Mouse (Mus musculus): ENCODE measurements around the gene Rab7. TPM values are rescaled to one million over a fixed set of nuclear protein-coding genes. Genes with fewer than 3 reads are reported as not detected.
"Not testable (repeated sequence)": the region's sequence is repeated elsewhere in the genome, so short reads cannot be mapped to it uniquely, and the experiment has no call there.

The Rab7 gene
- polyA plus RNA-seq, 1 experiment from 2014 or later = 246 TPM

DNA sequence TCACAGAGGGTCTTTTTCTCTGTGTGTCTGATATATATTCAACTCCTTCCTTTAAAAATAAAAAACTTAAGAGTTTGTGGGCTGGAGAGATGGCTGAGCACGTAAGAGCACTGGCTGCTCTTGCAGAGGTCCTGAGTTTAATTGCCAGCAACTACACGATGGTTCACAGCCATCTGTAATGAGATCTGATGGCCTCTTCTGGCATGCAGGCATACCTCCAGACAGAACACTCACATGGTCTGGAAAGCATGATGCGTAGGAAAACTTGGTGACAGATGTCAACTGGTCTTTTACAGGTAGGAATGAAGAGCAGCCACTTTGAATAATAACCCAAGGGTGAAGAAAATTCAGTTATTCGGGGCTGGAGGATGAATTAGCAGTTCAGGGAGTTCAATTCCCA lies 27.2 kb downstream of the Rab7 start:
- WGBS = 61% methylated on average over 4 of the region's 4 CpGs
- ATAC-seq (ENCODE audit: insufficient read depth, low FRiP score) = no peak
- Histone ChIP-seq H3K27me3 (ENCODE audit: control insufficient read depth, insufficient read depth, low read length) (no peaks in the 10 kb centered on the region), H3K9me3 (replicated peaks; ENCODE audit: control insufficient read depth, low read length) (no peaks in the 10 kb centered on the region), H3K9ac (ENCODE audit: low read length) (no peak overlapping the region), H3K4me1 (ENCODE audit: control insufficient read depth, insufficient read depth, low read length) (peaks cover 4% of the 10 kb centered on the region; the same call in 1 of the 2 replicates), H3K36me3 (ENCODE audit: control insufficient read depth, insufficient read depth, low read length) (no peaks in the 10 kb centered on the region), H3K27ac (ENCODE audit: low read length) (no peak overlapping the region), H3K4me3 (replicated peaks; ENCODE audit: low read length) (no peak overlapping the region), H3K4me2 (ENCODE audit: low read depth, low read length) (no peak overlapping the region)

- Histone ChIP-seq H3K4me1 (ENCODE audit: control insufficient read depth, insufficient read depth, low read length) (peaks cover 4% of the 10 kb centered on the region; the same call in 1 of the 2 replicates), H3K36me3 (ENCODE audit: control insufficient read depth, insufficient read depth, low read length) (no peaks in the 10 kb centered on the region; the same call in 1 of the 2 replicates), H3K4me2 (ENCODE audit: low read depth, low read length) (no peak overlapping the region), H3K27me3 (ENCODE audit: control insufficient read depth, insufficient read depth, low read length) (no peaks in the 10 kb centered on the region), H3K9ac (ENCODE audit: low read length) (no peak overlapping the region), H3K4me3 (replicated peaks; ENCODE audit: low read length) (no peak overlapping the region), H3K27ac (ENCODE audit: low read length) (no peak overlapping the region; the same call in 1 of the 2 replicates), H3K9me3 (replicated peaks; ENCODE audit: control insufficient read depth, low read length) (no peaks in the 10 kb centered on the region)
- ATAC-seq (ENCODE audit: insufficient read depth, low FRiP score) = no peak
- WGBS = 53% methylated on average over 2 of the region's 2 CpGs
Observed at GRCm38 (mm10) chr6:88015797-88016196, 29.3 kb downstream of the Rab7 start.

DNA sequence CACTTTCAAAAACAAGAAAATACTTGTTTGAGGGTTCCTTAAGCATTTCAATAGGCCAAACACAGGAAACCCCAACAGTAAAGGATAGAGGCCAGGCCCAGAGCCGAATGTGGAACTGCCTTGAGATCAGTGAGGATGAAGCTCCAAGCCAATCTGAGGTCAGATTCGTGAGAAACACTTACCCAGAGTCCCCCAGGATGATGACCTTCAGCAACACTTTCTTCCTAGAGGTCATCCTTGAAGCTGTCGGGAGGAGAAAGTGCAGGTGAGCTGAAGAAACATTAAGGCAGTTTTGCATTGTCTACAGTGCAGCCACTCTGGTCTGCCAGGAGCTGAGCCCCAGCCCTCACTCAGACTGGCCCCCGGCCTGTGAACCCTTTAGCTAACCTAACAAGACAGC lies 31.6 kb downstream of the Rab7 start:
- no peak for ATAC-seq (ENCODE audit: insufficient read depth, low FRiP score)
- Histone ChIP-seq H3K27ac (ENCODE audit: low read length) (no peak overlapping the region), H3K27me3 (ENCODE audit: control insufficient read depth, insufficient read depth, low read length) (no peaks in the 10 kb centered on the region), H3K4me1 (ENCODE audit: control insufficient read depth, insufficient read depth, low read length) (peaks cover 4% of the 10 kb centered on the region; the same call in 1 of the 2 replicates), H3K9ac (ENCODE audit: low read length) (no peak overlapping the region), H3K9me3 (replicated peaks; ENCODE audit: control insufficient read depth, low read length) (no peaks in the 10 kb centered on the region), H3K4me2 (ENCODE audit: low read depth, low read length) (no peak overlapping the region), H3K4me3 (replicated peaks; ENCODE audit: low read length) (no peak overlapping the region), H3K36me3 (ENCODE audit: control insufficient read depth, insufficient read depth, low read length) (peaks cover 6% of the 10 kb centered on the region)
- 74% methylated on average over 4 of the region's 4 CpGs for WGBS

GRCm38 (mm10) chr6:88012601-88013000 lies 32.5 kb downstream of the Rab7 start:
- no peak for ATAC-seq (ENCODE audit: insufficient read depth, low FRiP score)
- Histone ChIP-seq H3K9ac (ENCODE audit: low read length) (no peak overlapping the region), H3K4me3 (replicated peaks; ENCODE audit: low read length) (no peak overlapping the region), H3K27ac (ENCODE audit: low read length) (no peak overlapping the region), H3K4me1 (ENCODE audit: control insufficient read depth, insufficient read depth, low read length) (peaks cover 4% of the 10 kb centered on the region; the same call in 1 of the 2 replicates), H3K4me2 (ENCODE audit: low read depth, low read length) (no peak overlapping the region), H3K9me3 (replicated peaks; ENCODE audit: control insufficient read depth, low read length) (no peaks in the 10 kb centered on the region), H3K27me3 (ENCODE audit: control insufficient read depth, insufficient read depth, low read length) (no peaks in the 10 kb centered on the region), H3K36me3 (ENCODE audit: control insufficient read depth, insufficient read depth, low read length) (peaks cover 6% of the 10 kb centered on the region)
- WGBS = 67% methylated on average over 2 of the region's 2 CpGs

- H3K9me3 ChIP-seq (replicated peaks; ENCODE audit: control insufficient read depth, low read length); H3K4me1 ChIP-seq (ENCODE audit: control insufficient read depth, insufficient read depth, low read length); H3K36me3 ChIP-seq (ENCODE audit: control insufficient read depth, insufficient read depth, low read length); H3K27me3 ChIP-seq (ENCODE audit: control insufficient read depth, insufficient read depth, low read length); H3K4me3 ChIP-seq (replicated peaks; ENCODE audit: low read length); ATAC-seq (ENCODE audit: insufficient read depth, low FRiP score); H3K9ac ChIP-seq (ENCODE audit: low read length); H3K27ac ChIP-seq (ENCODE audit: low read length); H3K4me2 ChIP-seq (ENCODE audit: low read depth, low read length): not testable (repeated sequence)
- 67% methylated on average over 1 of the region's 1 CpGs for WGBS
Observed at GRCm38 (mm10) chr6:88011106-88011505, 34.0 kb downstream of the Rab7 start.

GRCm38 (mm10) chr6:88009209-88009608 lies 35.9 kb downstream of the Rab7 start:
- H3K36me3 ChIP-seq (ENCODE audit: control insufficient read depth, insufficient read depth, low read length) = peaks cover 6% of the 10 kb centered on the region

GRCm38 (mm10) chr6:88004773-88005172 lies 40.3 kb downstream of the Rab7 start:
- H3K27me3 ChIP-seq (ENCODE audit: control insufficient read depth, insufficient read depth, low read length); H3K4me1 ChIP-seq (ENCODE audit: control insufficient read depth, insufficient read depth, low read length); ATAC-seq (ENCODE audit: insufficient read depth, low FRiP score); H3K9ac ChIP-seq (ENCODE audit: low read length); H3K4me3 ChIP-seq (replicated peaks; ENCODE audit: low read length); H3K9me3 ChIP-seq (replicated peaks; ENCODE audit: control insufficient read depth, low read length); H3K27ac ChIP-seq (ENCODE audit: low read length); H3K4me2 ChIP-seq (ENCODE audit: low read depth, low read length): not testable (repeated sequence)
- 92% methylated on average over 11 of the region's 14 CpGs for WGBS
- peaks cover 33% of the 10 kb centered on the region for H3K36me3 ChIP-seq (ENCODE audit: control insufficient read depth, insufficient read depth, low read length)

More at GRCm38 (mm10) chr6:88009209-88009608, 35.9 kb downstream of the Rab7 start:
- no peak for ATAC-seq (ENCODE audit: insufficient read depth, low FRiP score)
- Histone ChIP-seq H3K4me2 (ENCODE audit: low read depth, low read length) (no peak overlapping the region), H3K27me3 (ENCODE audit: control insufficient read depth, insufficient read depth, low read length) (no peaks in the 10 kb centered on the region), H3K9ac (ENCODE audit: low read length) (no peak overlapping the region), H3K4me3 (replicated peaks; ENCODE audit: low read length) (no peak overlapping the region), H3K4me1 (ENCODE audit: control insufficient read depth, insufficient read depth, low read length) (no peaks in the 10 kb centered on the region), H3K9me3 (replicated peaks; ENCODE audit: control insufficient read depth, low read length) (no peaks in the 10 kb centered on the region), H3K27ac (ENCODE audit: low read length) (no peak overlapping the region)
- 90% methylated on average over 4 of the region's 4 CpGs for WGBS

DNA sequence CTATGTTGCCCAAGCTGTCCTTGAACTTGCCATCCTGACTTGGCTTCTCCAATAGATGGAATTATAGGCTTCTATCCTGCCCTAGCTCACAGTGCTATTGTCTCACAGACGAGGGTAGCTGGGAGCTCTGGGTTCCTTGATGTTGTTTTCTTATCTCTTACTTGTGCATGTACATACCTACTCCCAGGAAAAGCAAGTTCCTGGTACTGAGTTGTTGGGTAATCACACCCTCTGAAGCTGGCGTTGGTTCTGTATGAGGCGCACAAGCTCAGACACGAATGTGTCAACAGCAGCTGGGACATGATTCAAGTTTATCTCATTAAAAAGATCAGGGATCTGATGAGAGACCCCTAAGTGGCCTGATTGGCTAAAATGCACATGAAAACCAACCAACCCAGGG lies 41.6 kb downstream of the Rab7 start:
- Histone ChIP-seq H3K36me3 (ENCODE audit: control insufficient read depth, insufficient read depth, low read length) (peaks cover 30% of the 10 kb centered on the region; the same call in 1 of the 2 replicates), H3K4me1 (ENCODE audit: control insufficient read depth, insufficient read depth, low read length) (no peaks in the 10 kb centered on the region), H3K27me3 (ENCODE audit: control insufficient read depth, insufficient read depth, low read length) (no peaks in the 10 kb centered on the region), H3K4me2 (ENCODE audit: low read depth, low read length) (no peak overlapping the region), H3K9me3 (replicated peaks; ENCODE audit: control insufficient read depth, low read length) (no peaks in the 10 kb centered on the region), H3K9ac (ENCODE audit: low read length) (no peak overlapping the region), H3K4me3 (replicated peaks; ENCODE audit: low read length) (no peak overlapping the region), H3K27ac (ENCODE audit: low read length) (no peak overlapping the region)
- no peak for ATAC-seq (ENCODE audit: insufficient read depth, low FRiP score)
- 72% methylated on average over 4 of the region's 4 CpGs for WGBS

DNA sequence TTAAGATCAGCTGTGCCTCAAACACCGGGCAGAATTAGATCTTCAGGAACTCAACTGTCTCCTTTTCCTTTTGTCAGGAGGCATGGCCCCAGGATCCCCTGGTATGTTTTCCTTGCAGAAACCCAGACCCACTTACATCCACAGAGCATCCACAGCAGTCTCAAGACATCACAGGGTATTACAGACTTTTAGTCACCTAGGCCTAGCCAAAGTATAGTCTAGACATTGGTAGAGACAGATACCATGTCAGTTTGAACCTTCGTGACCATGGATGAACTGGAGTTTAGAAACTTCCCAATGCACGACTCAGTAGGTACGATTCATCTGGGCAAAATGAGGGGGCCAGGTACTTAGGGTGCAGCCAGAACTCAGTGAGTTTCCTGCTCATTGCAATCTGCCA lies 46.7 kb downstream of the Rab7 start:
- ATAC-seq (ENCODE audit: insufficient read depth, low FRiP score) = no peak
- H3K4me1 ChIP-seq (ENCODE audit: control insufficient read depth, insufficient read depth, low read length) = peaks cover 12% of the 10 kb centered on the region
- no peak overlapping the region; the same call in 1 of the 2 replicates for H3K27ac ChIP-seq (ENCODE audit: low read length)
- H3K36me3 ChIP-seq (ENCODE audit: control insufficient read depth, insufficient read depth, low read length) = peaks cover 29% of the 10 kb centered on the region; the same call in 1 of the 2 replicates
- no peak overlapping the region for H3K4me2 ChIP-seq (ENCODE audit: low read depth, low read length)
- 73% methylated on average over 4 of the region's 4 CpGs for WGBS
- H3K9me3 ChIP-seq (replicated peaks; ENCODE audit: control insufficient read depth, low read length) = no peaks in the 10 kb centered on the region
- H3K27me3 ChIP-seq (ENCODE audit: control insufficient read depth, insufficient read depth, low read length) = no peaks in the 10 kb centered on the region
- H3K9ac ChIP-seq (ENCODE audit: low read length) = no peak overlapping the region
- H3K4me3 ChIP-seq (replicated peaks; ENCODE audit: low read length) = no peak overlapping the region

Data from stomach, embryonic 16.5 days (tissue).